Mouse (Mus musculus) lung, embryonic 16.5 days (tissue): Measurements from ENCODE around the gene Emc6. TPM values are rescaled to one million over a fixed set of nuclear protein-coding genes. Genes with fewer than 3 reads are reported as not detected.

ENCODE experiments used
- ATAC-seq: fragments of 200-750 bp; cut with Nextera tagmentation; 2 replicates; pipeline ENCODE4 v1.8.0; 2017; ENCODE audit warnings: low read depth, mild to moderate bottlenecking, moderate library complexity
- H3K27ac ChIP-seq: fragments of 300-500 bp; sonication (generic); 2 replicates; pipeline ENCODE4 v1.5.1; 2014; ENCODE audit warnings: mild to moderate bottlenecking, control low read depth, low read length
- H3K27me3 ChIP-seq: fragments of 300-500 bp; sonication (generic); 2 replicates; pipeline ENCODE4 v1.6.1; 2014; ENCODE audit warnings: low read depth, low read length, mixed read lengths; ENCODE audit not compliant: control insufficient read depth, insufficient read depth
- H3K36me3 ChIP-seq: fragments of 300-500 bp; sonication (generic); 2 replicates; pipeline ENCODE4 v1.6.1; 2014; ENCODE audit warnings: low read length; ENCODE audit not compliant: control insufficient read depth, insufficient read depth
- H3K4me1 ChIP-seq: fragments of 300-500 bp; sonication (generic); replicated peaks from 2 replicates; pipeline ENCODE4 v1.6.1; 2014; ENCODE audit warnings: low read length, mixed read lengths; ENCODE audit not compliant: control insufficient read depth, insufficient read depth
- H3K4me2 ChIP-seq: fragments of 300-500 bp; sonication (generic); 2 replicates; pipeline ENCODE4 v1.6.1; 2014; ENCODE audit warnings: low read depth, low read length, control low read depth
- H3K4me3 ChIP-seq: fragments of 300-500 bp; sonication (generic); 2 replicates; pipeline ENCODE4 v1.5.1; 2014; ENCODE audit warnings: mild to moderate bottlenecking, low read length, control low read depth
- H3K9ac ChIP-seq: fragments of 300-500 bp; sonication (generic); 2 replicates; pipeline ENCODE4 v1.6.1; 2014; ENCODE audit warnings: low read length, control low read depth
- H3K9me3 ChIP-seq: fragments of 300-500 bp; sonication (generic); 2 replicates; pipeline ENCODE4 v1.6.1; 2016; ENCODE audit warnings: low read length; ENCODE audit not compliant: control insufficient read depth
- WGBS: fragments of 180-500 bp; shearing (Covaris S2); extraction: QIAGEN DNeasy Blood & Tissue Kit; methylation state at CpG from one replicate; pipeline ENCODE4 v1.1.7; 2014; 5-methylcytosine and 5-hydroxymethylcytosine counted together
- polyA plus RNA-seq: library from polyadenylated mRNA; unstranded; fragments of >200 nt; fragmentation: Nextera tagmentation; extraction: Ambion mirVana; gene quantifications from 2 replicates; pipeline ENCODE4 v1.2.1, GENCODE M21; 2015

The Emc6 gene
- polyA plus RNA-seq, 1 experiment from 2014 or later: 121 TPM

DNA sequence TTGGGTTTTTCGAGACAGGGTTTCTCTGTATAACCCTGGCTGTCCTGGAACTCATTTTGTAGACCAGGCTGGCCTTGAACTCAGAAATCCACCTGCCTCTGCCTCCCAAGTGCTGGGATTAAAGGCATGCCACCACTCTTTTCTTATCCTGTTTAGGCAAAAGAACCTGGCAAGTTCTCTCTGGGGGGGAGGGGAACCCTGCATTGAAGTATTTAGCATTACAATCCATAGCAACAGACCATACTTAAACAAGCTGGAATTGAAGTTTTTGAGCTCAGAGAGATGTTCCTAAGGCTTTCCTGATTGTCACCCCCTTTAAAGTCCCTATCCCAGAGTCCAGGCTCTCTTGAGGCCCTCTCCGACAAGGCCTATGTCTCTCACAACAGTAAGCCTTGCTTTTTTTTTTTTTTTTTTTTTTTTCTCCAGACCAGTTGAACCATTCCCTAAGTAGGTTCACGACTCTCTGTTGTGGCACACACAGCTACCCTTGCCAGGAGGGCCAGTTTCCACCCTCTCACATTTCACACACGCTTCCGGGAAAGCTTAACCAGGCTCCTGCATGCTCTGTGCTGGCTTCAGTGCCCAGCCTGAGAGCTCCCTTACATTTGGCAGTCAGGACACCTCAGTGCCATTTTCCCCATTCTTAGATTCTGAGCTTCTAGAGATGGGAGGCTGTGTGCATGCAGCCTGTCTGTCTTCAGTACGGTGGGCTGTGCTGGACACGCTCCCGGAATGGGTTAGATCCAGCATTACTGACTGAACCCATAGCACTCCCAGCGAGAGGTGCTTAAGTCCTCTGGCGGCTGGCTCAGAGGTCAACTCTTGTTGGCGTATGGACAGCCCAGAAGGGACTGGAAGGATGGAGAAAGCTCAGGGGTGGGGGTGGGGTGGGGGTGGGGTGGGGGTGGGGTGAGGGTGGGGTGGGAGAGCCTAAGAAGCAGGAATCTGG lies 30.5 kb downstream of the Emc6 start:
- Histone ChIP-seq H3K27ac (no peak overlapping the region), H3K4me1 (peaks cover 3% of the 10 kb centered on the region; the same call in 1 of the 2 replicates), H3K9me3 (no peaks in the 10 kb centered on the region), H3K36me3 (no peaks in the 10 kb centered on the region), H3K4me2 (no peak overlapping the region), H3K4me3 (no peak overlapping the region), H3K9ac (no peak overlapping the region), H3K27me3 (no peaks in the 10 kb centered on the region)
- ATAC-seq: no peak
- 44% methylated on average over 11 of the region's 11 CpGs for WGBS

DNA sequence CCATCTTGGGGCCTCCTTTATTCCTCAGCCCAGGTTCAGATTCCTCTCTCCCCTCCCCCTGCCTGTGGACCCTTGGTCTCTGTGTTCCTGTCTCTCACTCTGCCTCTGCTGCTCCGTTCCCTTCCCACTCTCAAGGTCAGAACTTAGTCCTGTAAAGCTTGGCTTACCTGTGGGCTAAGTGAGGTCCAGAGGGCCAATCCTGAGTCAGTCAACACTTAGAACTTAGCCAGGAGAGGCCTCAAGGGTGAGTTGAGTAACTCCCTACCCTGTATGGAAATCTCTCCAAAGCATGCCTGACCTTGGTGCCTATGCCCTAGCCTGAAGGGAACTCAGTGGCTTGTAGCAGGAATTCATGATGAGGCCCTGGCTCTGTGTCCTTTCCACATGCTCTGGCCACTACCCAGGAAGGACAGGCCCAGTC lies 32.6 kb downstream of the Emc6 start:
- no peak overlapping the region for H3K4me3 ChIP-seq
- H3K4me1 ChIP-seq: peaks cover 3% of the 10 kb centered on the region; the same call in 1 of the 2 replicates
- H3K36me3 ChIP-seq: no peaks in the 10 kb centered on the region
- ATAC-seq: peak; percentile 79
- H3K27me3 ChIP-seq: no peaks in the 10 kb centered on the region
- 45% methylated on average over 1 of the region's 1 CpGs for WGBS
- no peak overlapping the region for H3K9ac ChIP-seq
- H3K4me2 ChIP-seq: no peak overlapping the region
- no peak overlapping the region for H3K27ac ChIP-seq
- H3K9me3 ChIP-seq: no peaks in the 10 kb centered on the region

DNA sequence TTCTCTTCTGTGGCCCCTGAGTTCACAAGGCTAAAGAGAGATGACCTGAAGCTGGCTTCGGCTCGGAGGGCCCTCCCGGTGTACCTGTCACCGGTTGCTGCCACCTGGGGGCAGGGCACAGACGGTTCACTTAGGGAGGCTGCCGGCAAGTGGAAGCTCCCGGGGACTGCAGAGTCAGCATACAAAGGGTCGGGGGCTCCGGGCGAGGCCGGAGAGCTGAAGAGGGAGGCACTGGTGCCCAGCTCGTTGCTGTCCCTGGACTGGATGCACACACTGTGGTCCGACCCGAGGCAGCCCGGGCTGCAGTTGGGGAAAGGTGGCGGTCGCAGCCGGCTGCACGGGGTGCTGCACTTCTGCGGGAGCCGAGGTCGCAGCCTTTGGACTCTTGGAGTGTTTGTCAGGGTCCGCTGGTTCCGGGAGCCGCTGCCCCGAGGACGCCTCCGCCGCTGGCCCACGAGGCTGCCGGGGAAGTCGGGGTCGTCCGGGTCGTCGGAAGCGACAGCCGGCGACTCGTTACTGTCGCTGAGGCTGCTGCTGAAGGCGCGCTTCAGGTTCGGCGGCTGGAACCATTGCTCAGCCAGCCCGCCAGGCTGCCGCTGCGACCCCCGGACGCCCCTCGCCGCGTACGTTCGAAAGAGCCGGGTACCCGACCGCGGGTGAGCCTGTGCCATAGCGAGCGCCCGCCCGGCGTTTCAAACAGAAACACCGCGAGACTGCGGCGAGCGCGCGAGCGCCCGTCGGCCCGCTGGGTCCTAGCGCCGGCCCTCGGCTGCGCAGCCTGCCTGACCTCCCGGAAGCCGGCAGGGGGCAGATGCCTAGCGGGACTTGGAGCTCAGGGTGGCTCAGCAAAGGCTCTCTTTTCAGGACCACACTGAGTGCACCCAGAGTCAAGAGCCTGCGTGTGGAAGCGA lies 39.0 kb downstream of the Emc6 start, which contains the start of gene Haspin:
Gene Haspin (minus strand): TSS at position 704 of the 911 bp plus-strand sequence.
- H3K4me3 ChIP-seq: peak within 1 kb of the TSS; percentile 95
- H3K36me3 ChIP-seq: no peaks in the 10 kb centered on the region
- peaks cover 32% of the 10 kb centered on the region for H3K4me1 ChIP-seq
- ATAC-seq: peak; percentile 98
- peak within 1 kb of the TSS; percentile 84 for H3K9ac ChIP-seq
- H3K27me3 ChIP-seq: no peaks in the 10 kb centered on the region
- peak within 1 kb of the TSS; percentile 80 for H3K4me2 ChIP-seq
- WGBS: under 1% methylated on average over 79 of the region's 84 CpGs
- H3K27ac ChIP-seq: peak within 1 kb of the TSS; percentile 48
- no peaks in the 10 kb centered on the region for H3K9me3 ChIP-seq

DNA sequence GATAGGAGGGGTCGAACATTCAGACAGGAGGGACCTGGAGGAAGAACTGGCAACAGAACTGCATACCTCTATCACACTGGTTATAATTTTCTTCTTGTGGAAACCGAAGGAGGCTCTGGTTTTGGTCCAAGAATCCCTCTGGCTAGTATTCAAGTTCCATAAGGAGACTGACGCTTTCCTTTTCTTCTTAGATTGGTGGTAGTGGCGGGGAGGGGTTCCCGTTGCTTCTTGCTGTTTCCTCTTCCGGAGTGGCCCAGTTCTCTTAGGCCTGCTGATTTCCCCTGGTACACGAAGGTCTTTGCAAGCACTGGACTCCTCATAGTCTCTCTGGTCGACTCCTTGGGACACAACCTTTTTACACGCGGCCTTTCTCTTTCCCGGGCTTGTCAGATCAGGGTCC lies 39.7 kb downstream of the Emc6 start:
- peak overlapping the region; percentile 80 for H3K4me2 ChIP-seq
- no peaks in the 10 kb centered on the region for H3K36me3 ChIP-seq
- H3K4me1 ChIP-seq: peaks cover 32% of the 10 kb centered on the region
- ATAC-seq: no peak
- H3K27ac ChIP-seq: peak overlapping the region; percentile 48; the same call in 1 of the 2 replicates
- no peaks in the 10 kb centered on the region for H3K27me3 ChIP-seq
- H3K9me3 ChIP-seq: no peaks in the 10 kb centered on the region
- WGBS: 13% methylated on average over 11 of the region's 11 CpGs
- peak overlapping the region; percentile 84 for H3K9ac ChIP-seq
- H3K4me3 ChIP-seq: peak overlapping the region; percentile 95

DNA sequence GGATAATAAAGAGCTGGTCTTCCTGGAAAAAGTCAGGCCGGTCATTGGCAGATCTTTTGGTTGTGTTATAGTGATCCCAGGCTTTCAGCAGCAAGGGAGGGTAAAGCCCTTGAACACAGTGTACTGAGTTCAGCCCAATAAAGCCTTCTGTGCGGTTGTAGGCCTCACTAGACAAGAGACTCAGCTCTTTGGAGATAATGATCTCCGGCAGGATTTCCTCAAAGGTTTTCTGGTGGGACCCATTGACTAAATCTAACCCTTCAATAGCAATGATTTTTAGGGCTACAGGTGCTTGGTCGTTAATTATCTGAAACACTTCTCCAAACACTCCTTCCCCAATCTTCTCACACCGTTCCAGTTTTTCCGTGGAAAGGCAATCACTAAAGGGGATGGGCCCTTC lies 40.2 kb downstream of the Emc6 start:
- Histone ChIP-seq H3K4me2 (peak overlapping the region; percentile 80), H3K27me3 (no peaks in the 10 kb centered on the region), H3K9me3 (no peaks in the 10 kb centered on the region), H3K4me3 (peak overlapping the region; percentile 95), H3K27ac (no peak overlapping the region), H3K4me1 (peaks cover 32% of the 10 kb centered on the region), H3K9ac (peak overlapping the region; percentile 84), H3K36me3 (no peaks in the 10 kb centered on the region)
- no peak for ATAC-seq
- whole genome bisulfite sequencing: 59% methylated on average over 6 of the region's 6 CpGs

DNA sequence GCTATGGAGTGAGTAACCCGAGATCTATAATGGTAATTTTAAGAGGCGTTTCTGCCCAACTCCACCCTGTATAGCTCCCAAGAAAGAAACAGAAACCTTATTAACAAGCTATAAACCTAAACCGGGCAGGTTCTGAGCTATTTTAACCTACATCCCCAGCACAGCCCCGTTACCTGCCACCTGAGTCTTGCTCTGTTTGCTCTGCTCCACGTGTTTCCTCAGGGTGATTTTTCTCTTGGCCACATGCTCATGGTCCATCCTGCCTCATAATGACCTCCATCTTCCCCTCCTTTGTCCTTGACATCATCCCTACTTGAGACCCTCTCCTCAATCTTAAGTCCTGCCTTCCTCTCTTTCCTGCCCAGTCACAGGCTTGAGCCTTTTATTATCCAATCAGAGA lies 42.6 kb downstream of the Emc6 start:
- ATAC-seq: no peak
- 83% methylated on average over 5 of the region's 5 CpGs for WGBS
- Histone ChIP-seq H3K4me2 (peak overlapping the region; percentile 34), H3K9ac (peak overlapping the region; percentile 17; the same call in 1 of the 2 replicates), H3K4me1 (peaks cover 32% of the 10 kb centered on the region), H3K4me3 (no peak overlapping the region), H3K9me3 (no peaks in the 10 kb centered on the region), H3K27me3 (no peaks in the 10 kb centered on the region), H3K36me3 (no peaks in the 10 kb centered on the region), H3K27ac (no peak overlapping the region)

DNA sequence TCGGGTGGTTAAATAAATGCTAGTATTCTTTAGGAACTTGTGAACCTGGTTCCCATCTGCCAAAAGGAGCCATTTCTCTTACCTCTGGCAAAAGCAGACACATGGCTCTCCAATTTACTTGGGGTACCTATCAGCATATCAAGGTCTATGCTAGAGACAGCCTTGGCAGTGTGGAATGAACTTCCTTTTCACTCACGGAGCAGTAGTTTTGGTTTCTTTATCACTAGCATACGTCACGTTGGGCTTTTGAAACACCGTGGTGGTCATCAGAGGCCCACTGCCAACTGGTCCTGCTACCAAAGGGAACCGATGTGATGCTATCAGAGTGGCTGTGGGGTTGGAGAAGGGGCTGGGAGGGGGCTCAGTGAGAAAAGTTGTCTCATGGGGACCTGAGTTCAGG lies 43.8 kb downstream of the Emc6 start:
- Histone ChIP-seq H3K4me1 (peaks cover 26% of the 10 kb centered on the region), H3K27ac (no peak overlapping the region), H3K27me3 (no peaks in the 10 kb centered on the region), H3K4me3 (no peak overlapping the region), H3K9me3 (no peaks in the 10 kb centered on the region), H3K9ac (no peak overlapping the region), H3K4me2 (no peak overlapping the region), H3K36me3 (no peaks in the 10 kb centered on the region)
- ATAC-seq: no peak
- 88% methylated on average over 6 of the region's 6 CpGs for WGBS

DNA sequence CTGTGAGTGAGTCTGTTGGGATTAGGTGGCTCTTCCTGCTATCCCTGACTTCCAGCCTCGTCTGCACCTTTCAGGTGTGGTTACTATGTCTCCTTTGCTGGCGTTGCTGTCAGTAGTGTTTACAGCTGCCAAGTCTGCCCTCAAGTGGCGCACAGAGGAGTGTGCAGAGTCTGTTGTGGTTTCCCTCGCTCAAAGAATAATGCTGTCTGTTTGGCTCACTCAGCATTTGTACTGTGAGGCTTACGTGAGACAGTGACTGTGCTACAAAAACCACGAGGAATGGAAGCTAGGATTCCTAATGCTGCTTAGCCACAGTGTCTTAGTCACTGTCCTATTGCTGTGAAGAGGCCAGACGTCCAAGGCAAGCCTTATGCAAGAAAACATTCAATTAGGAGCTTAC lies 45.8 kb downstream of the Emc6 start:
- Histone ChIP-seq H3K9ac (no peak overlapping the region), H3K4me2 (no peak overlapping the region), H3K4me1 (peaks cover 16% of the 10 kb centered on the region), H3K27me3 (no peaks in the 10 kb centered on the region), H3K9me3 (no peaks in the 10 kb centered on the region), H3K36me3 (no peaks in the 10 kb centered on the region), H3K4me3 (no peak overlapping the region), H3K27ac (no peak overlapping the region)
- ATAC-seq: no peak
- WGBS: 70% methylated on average over 7 of the region's 7 CpGs

DNA sequence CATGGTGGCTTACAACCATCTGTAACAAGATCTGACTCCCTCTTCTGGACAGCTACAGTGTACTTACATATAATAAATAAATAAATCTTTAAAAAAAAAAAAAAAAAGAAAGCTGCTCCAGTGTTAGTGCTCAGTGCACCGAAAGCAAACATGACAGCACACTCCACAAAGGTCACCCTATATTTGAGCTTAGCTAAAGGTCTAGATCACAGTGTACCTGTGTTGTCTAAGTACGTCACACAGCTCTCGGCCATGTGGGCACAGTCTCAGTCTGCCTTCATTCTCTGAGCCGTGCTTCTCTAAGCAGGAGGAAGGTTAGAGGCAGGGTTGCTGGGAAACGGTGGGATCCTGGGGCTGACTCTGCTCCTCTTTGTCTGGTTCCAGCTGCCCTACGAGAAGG lies 50.3 kb downstream of the Emc6 start:
- no peak for ATAC-seq
- 86% methylated on average over 6 of the region's 6 CpGs for WGBS
- Histone ChIP-seq H3K4me2 (no peak overlapping the region), H3K27ac (no peak overlapping the region), H3K9ac (no peak overlapping the region), H3K27me3 (no peaks in the 10 kb centered on the region), H3K4me1 (no peaks in the 10 kb centered on the region), H3K36me3 (no peaks in the 10 kb centered on the region; the same call in 1 of the 2 replicates), H3K4me3 (no peak overlapping the region), H3K9me3 (no peaks in the 10 kb centered on the region)
